Mouse (Mus musculus): Measurements from ENCODE around the gene Fgl2.

The Fgl2 gene

DNA sequence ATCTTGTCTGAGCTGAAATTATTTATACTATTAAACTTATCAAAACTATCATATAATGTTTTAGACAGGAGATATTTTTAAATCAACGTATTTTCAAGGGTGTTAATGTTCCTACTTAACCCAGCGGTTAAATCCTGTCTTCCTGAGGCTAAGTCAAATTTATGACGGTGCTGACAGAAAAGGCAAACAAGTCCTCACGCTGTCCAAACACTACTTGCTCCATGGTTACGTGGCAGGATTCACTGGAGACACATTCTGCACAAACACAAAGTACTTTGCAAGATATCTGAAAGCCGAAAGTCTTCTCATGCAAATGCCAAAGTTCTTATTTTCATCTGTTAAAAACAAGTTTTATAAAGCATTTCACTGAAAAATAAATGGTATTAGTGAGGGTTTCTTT lies 9.5 kb downstream of the Fgl2 start:
- ChIA-PET POLR2A (interaction anchor here in 1 of 4 experiments (0.6 kb wide), 1 partner anchor 95 kb away, joined by 3 read pairs; no protein-coding TSS in a partner anchor), CTCF (no interaction called here)

DNA sequence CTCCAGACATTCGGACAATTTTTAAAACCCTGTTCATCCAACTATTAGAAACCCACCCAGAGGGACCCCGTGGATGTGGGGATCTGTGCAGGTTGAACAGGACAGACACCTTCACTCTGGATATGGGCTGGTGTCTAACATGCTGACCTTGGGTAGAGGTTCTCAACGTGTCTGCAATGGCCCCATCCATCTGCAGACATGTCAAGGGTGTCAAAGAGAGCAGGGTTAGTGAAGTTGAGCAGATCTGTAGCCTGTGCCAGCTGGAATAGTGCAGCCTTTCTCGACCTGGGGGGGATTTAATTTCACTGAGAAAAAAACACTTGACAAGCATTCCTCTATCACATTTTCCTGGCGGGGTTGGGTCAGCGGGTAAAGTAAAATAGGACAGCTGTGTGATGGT lies 10.2 kb downstream of the Fgl2 start:
- CTCF ChIA-PET, result no interaction called here
- POLR2A ChIA-PET, result no interaction called here

- CTCF ChIA-PET, result no interaction called here
- POLR2A ChIA-PET, result interaction anchor here in 2 of 4 experiments (0.8 to 1.1 kb wide), 3 partner anchors 11 to 29 kb away, joined by 3 to 4 read pairs (median 3); partner anchors contain the start of gene Fgl2 (in 1 of the 2)
Measured at GRCm38 (mm10) chr5:21383392-21384251, 11.2 kb downstream of the Fgl2 start.

- ChIA-PET POLR2A (interaction anchor here in 2 of 4 experiments (0.9 to 1.1 kb wide), 2 partner anchors 12 to 30 kb away, joined by 3 to 4 read pairs; partner anchors contain the start of gene Fgl2 (in 1 of the 2)), CTCF (no interaction called here)
Measured at GRCm38 (mm10) chr5:21384252-21384960, 12.0 kb downstream of the Fgl2 start.

GRCm38 (mm10) chr5:21384976-21385375 lies 12.5 kb downstream of the Fgl2 start:
- ChIA-PET CTCF (interaction anchor here in 1 of 4 experiments (0.5 kb wide), 1 partner anchor 773 kb away, joined by 3 read pairs; no protein-coding TSS in a partner anchor), POLR2A (no interaction called here)

GRCm38 (mm10) chr5:21386432-21386831 lies 14.0 kb downstream of the Fgl2 start:
- CTCF ChIA-PET, result no interaction called here
- POLR2A ChIA-PET, result no interaction called here

DNA sequence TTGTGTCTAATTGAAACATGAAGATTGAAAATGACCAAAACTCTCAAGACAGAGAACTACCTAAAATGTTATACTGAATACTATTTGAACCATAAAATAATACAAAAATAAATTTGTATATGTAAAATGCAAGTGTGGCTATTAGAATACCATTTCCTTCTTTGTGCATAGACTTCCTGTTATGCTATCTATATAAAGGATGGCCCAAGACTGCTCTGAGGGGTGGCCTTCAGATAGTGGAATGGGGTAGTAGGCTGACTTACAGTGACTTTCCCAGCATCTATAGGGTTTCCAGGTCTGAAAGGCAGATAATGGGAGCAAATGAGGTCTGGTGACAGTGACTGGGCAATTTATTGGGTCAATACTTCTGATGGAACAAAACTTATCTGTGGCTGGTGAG lies 14.9 kb downstream of the Fgl2 start:
- CTCF ChIA-PET, result no interaction called here

DNA sequence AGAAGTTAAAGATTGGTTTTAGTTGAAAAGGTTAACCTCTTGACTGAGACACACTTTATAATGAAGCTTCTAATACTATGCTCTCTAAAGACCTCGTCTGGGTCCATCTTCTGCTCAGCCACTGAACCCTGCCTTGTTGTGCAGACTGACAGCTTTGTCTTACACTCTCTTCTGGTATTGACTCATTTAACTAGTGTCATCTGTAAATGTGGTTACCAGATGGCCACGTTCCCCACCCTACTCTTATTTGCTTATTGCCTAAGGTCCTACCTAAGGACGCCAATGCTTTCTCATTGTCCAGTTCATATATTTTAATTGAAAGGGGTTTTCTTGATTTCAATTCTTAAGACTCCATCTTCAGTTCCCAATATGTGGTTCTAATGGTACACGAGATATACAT lies 16.4 kb downstream of the Fgl2 start:
- POLR2A ChIA-PET, result no interaction called here

More for the DNA sequence above, 14.9 kb downstream of the Fgl2 start:
- POLR2A ChIA-PET, result no interaction called here

GRCm38 (mm10) chr5:21391616-21392384 lies 19.4 kb downstream of the Fgl2 start:
- POLR2A ChIA-PET, result interaction anchor here in 1 of 4 experiments (0.6 kb wide), 1 partner anchor 23 kb away, joined by 6 read pairs; no protein-coding TSS in a partner anchor
- CTCF ChIA-PET, result interaction anchor here in 1 of 4 experiments (0.6 kb wide), 1 partner anchor 260 kb away, joined by 3 read pairs; no protein-coding TSS in a partner anchor

More for the DNA sequence above, 16.4 kb downstream of the Fgl2 start:
- CTCF ChIA-PET, result no interaction called here

DNA sequence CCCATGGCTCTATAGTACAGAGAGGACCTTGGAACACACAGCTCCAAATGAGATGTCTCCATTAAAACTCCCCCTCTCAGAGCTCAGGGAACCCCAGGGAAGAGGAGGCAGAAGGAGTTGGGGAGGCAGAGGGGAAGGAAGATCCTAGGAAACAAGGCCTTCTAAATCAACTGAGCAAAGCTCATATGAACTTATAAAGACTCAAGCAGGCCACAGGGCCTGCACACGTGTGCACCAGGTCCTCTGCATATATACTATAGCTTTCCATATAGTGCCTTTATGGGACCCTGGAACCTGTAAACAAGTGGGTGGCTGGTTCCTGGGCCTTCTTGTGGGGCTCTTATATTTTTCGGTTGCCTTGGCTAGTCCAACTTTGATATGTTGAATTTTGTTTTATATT lies 22.1 kb downstream of the Fgl2 start:
- ChIA-PET CTCF (no interaction called here), POLR2A (interaction anchor here in 1 of 4 experiments (0.9 kb wide), 1 partner anchor 9 kb away, joined by 3 read pairs; no protein-coding TSS in a partner anchor)

GRCm38 (mm10) chr5:21395205-21395840 lies 22.9 kb downstream of the Fgl2 start:
- POLR2A ChIA-PET, result interaction anchor here in 1 of 4 experiments (0.9 kb wide), 1 partner anchor 10 kb away, joined by 3 read pairs; no protein-coding TSS in a partner anchor
- CTCF ChIA-PET, result no interaction called here

- POLR2A ChIA-PET, result interaction anchor here in 1 of 4 experiments (0.6 kb wide), 1 partner anchor 16 kb away, joined by 3 read pairs; no protein-coding TSS in a partner anchor
Measured at GRCm38 (mm10) chr5:21411261-21411666, 38.8 kb downstream of the Fgl2 start.

GRCm38 (mm10) chr5:21412056-21412455 lies 39.6 kb downstream of the Fgl2 start:
- CTCF ChIA-PET, result no interaction called here
- POLR2A ChIA-PET, result interaction anchor here in 1 of 4 experiments (0.6 kb wide), 1 partner anchor 382 kb away, joined by 3 read pairs; no protein-coding TSS in a partner anchor

More at GRCm38 (mm10) chr5:21411261-21411666, 38.8 kb downstream of the Fgl2 start:
- CTCF ChIA-PET, result no interaction called here

- ChIA-PET CTCF (no interaction called here), POLR2A (no interaction called here)
Measured at GRCm38 (mm10) chr5:21413322-21413721, 40.9 kb downstream of the Fgl2 start.

- ChIA-PET CTCF (no interaction called here), POLR2A (no interaction called here)
Measured at GRCm38 (mm10) chr5:21414116-21414820, 41.8 kb downstream of the Fgl2 start.

- POLR2A ChIA-PET, result no interaction called here
- CTCF ChIA-PET, result interaction anchor here in 1 of 4 experiments (0.7 kb wide), 1 partner anchor 30 kb away, joined by 3 read pairs; no protein-coding TSS in a partner anchor
Measured at GRCm38 (mm10) chr5:21418613-21419012, 46.2 kb downstream of the Fgl2 start.

DNA sequence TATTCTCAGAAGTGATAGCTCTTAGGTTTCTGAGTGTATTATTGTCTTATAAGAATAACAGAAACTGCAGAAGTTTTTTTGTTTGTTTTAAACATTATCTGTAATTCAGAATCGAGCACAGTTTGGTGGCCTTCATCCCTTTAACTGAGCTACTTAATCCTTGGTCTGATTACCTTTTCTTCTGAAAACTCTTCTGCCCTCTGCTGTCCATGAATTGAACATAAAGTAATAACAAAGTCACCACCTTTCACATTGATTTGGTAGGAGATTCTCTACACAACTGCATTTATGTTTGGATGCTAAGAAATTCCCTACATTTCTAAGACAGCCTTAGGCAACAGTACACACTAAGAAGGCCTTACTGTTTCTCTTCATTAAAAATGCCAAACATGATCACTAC lies 48.2 kb downstream of the Fgl2 start:
- CTCF ChIA-PET, result interaction anchor here in 3 of 4 experiments (0.6 to 1.1 kb wide), 4 partner anchors 95 to 287 kb away, joined by 3 read pairs; no protein-coding TSS in a partner anchor
- POLR2A ChIA-PET, result interaction anchor here in 2 of 4 experiments (0.9 to 1.2 kb wide), 2 partner anchors 12 to 90 kb away, joined by 3 read pairs; no protein-coding TSS in a partner anchor

Data from embryonic stem cell, embryonic (primary cell).